Mouse (Mus musculus): ENCODE measurements at regions not wholly inside any gene's neighbourhood (a gene's known extent, or its start where the extent isn't known, plus 50 kb on each side); places are given as distances from the start of the nearest gene placed in this dataset.
"Not testable (repeated sequence)": the region's sequence is repeated elsewhere in the genome, so short reads cannot be mapped to it uniquely, and the experiment has no call there.

- DNase-seq (ENCODE audit: low spot score) (no peak), ATAC-seq (replicated peaks; ENCODE audit: insufficient number of reproducible peaks, low FRiP score, low TSS enrichment, low read depth) (no peak)
- no peaks in the 10 kb centered on the region for H3K4me1 ChIP-seq (ENCODE audit: control insufficient read depth, insufficient read depth, low read length)
- no peaks in the 10 kb centered on the region for H3K9me3 ChIP-seq (replicated peaks; ENCODE audit: control insufficient read depth, low read length)
- H3K4me3 ChIP-seq (ENCODE audit: low read depth, low read length): no peak overlapping the region
- no peak overlapping the region for H3K4me2 ChIP-seq (ENCODE audit: low read depth, low read length)
- no peaks in the 10 kb centered on the region for H3K27me3 ChIP-seq (ENCODE audit: control insufficient read depth, insufficient read depth, low read length)
- H3K9ac ChIP-seq (replicated peaks; ENCODE audit: low read length): no peak overlapping the region
- H3K36me3 ChIP-seq (replicated peaks; ENCODE audit: control insufficient read depth, insufficient read depth, low read depth, low read length): no peaks in the 10 kb centered on the region
- 89% methylated on average over 2 of the region's 2 CpGs for WGBS
- H3K27ac ChIP-seq (replicated peaks; ENCODE audit: low read depth, low read length): no peak overlapping the region
Measured at GRCm38 (mm10) chr3:37810763-37811162, 86.5 kb upstream of the Gm5148 start.

GRCm38 (mm10) chr3:37805805-37806148, 81.5 kb upstream of the Gm5148 start:
- DNase-seq (ENCODE audit: low spot score): no peak
- H3K9me3 ChIP-seq (replicated peaks; ENCODE audit: control insufficient read depth, low read length): no peaks in the 10 kb centered on the region
- H3K4me1 ChIP-seq (ENCODE audit: control insufficient read depth, insufficient read depth, low read length): no peaks in the 10 kb centered on the region
- WGBS: 58% methylated on average over 6 of the region's 6 CpGs
- no peak overlapping the region for H3K4me2 ChIP-seq (ENCODE audit: low read depth, low read length)
- H3K27me3 ChIP-seq (ENCODE audit: control insufficient read depth, insufficient read depth, low read length): no peaks in the 10 kb centered on the region
- no peak overlapping the region for H3K4me3 ChIP-seq (ENCODE audit: low read depth, low read length)
- ATAC-seq (replicated peaks; ENCODE audit: insufficient number of reproducible peaks, low FRiP score, low TSS enrichment, low read depth): no peak
- H3K36me3 ChIP-seq (replicated peaks; ENCODE audit: control insufficient read depth, insufficient read depth, low read depth, low read length): no peaks in the 10 kb centered on the region
- H3K27ac ChIP-seq (replicated peaks; ENCODE audit: low read depth, low read length): no peak overlapping the region
- H3K9ac ChIP-seq (replicated peaks; ENCODE audit: low read length): no peak overlapping the region

DNA sequence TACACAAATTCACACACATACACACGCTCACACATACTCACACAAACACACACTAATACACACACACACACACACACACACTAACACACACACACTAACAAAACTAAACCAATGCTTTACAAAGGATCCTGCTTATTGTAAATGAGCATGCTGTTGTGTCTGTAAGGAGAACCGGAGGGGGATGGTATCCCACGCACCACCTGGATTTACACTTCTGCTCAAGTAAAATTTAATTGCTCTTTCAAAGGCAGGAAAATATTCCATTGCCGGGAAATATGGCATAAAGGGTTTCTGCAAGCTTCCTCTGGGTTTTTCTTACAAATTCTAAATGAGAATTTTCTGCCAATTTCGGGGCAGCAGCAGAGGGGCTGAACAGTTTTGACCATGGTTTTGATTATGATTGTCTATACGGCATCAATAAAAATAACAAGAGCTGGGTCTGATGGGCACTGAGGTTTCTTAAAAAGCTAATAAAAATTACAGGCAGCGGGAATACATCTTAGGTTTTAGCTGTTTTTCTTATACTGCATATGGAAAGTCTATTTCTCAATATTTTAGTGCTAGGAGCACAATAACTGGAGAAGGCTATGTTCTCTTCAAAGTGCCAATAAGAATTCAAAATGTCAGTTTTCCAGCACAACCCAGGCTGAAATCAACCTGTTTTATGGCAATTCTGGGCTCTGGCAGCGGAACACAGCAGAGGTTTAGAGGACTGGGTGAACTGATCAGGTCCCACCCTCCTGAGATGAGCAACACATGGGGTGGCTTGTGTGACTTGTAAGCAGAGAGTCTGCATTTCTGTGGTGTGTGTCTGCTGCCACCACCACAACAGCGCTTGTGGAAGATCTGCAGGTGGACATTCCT, 80.9 kb upstream of the Gm5148 start:
- H3K4me2 ChIP-seq (ENCODE audit: low read depth, low read length): no peak overlapping the region
- WGBS: 84% methylated on average over 9 of the region's 9 CpGs

GRCm38 (mm10) chr3:37804261-37804660, 80.0 kb upstream of the Gm5148 start:
- H3K9me3 ChIP-seq (replicated peaks; ENCODE audit: control insufficient read depth, low read length): no peaks in the 10 kb centered on the region
- ATAC-seq (replicated peaks; ENCODE audit: insufficient number of reproducible peaks, low FRiP score, low TSS enrichment, low read depth) (no peak), DNase-seq (ENCODE audit: low spot score) (no peak)
- WGBS: 82% methylated on average over 5 of the region's 5 CpGs
- H3K4me3 ChIP-seq (ENCODE audit: low read depth, low read length): no peak overlapping the region
- H3K9ac ChIP-seq (replicated peaks; ENCODE audit: low read length): no peak overlapping the region
- H3K4me2 ChIP-seq (ENCODE audit: low read depth, low read length): no peak overlapping the region
- no peaks in the 10 kb centered on the region for H3K36me3 ChIP-seq (replicated peaks; ENCODE audit: control insufficient read depth, insufficient read depth, low read depth, low read length)
- H3K27me3 ChIP-seq (ENCODE audit: control insufficient read depth, insufficient read depth, low read length): no peaks in the 10 kb centered on the region
- H3K4me1 ChIP-seq (ENCODE audit: control insufficient read depth, insufficient read depth, low read length): no peaks in the 10 kb centered on the region
- H3K27ac ChIP-seq (replicated peaks; ENCODE audit: low read depth, low read length): no peak overlapping the region

More for the DNA sequence above, 80.9 kb upstream of the Gm5148 start:
- no peaks in the 10 kb centered on the region for H3K27me3 ChIP-seq (ENCODE audit: control insufficient read depth, insufficient read depth, low read length)
- no peak for DNase-seq (ENCODE audit: low spot score)
- H3K4me1 ChIP-seq (ENCODE audit: control insufficient read depth, insufficient read depth, low read length): no peaks in the 10 kb centered on the region
- no peak overlapping the region for H3K9ac ChIP-seq (replicated peaks; ENCODE audit: low read length)
- H3K9me3 ChIP-seq (replicated peaks; ENCODE audit: control insufficient read depth, low read length): no peaks in the 10 kb centered on the region
- no peak overlapping the region for H3K27ac ChIP-seq (replicated peaks; ENCODE audit: low read depth, low read length)
- H3K4me3 ChIP-seq (ENCODE audit: low read depth, low read length): no peak overlapping the region
- H3K36me3 ChIP-seq (replicated peaks; ENCODE audit: control insufficient read depth, insufficient read depth, low read depth, low read length): no peaks in the 10 kb centered on the region
- ATAC-seq (replicated peaks; ENCODE audit: insufficient number of reproducible peaks, low FRiP score, low TSS enrichment, low read depth): no peak

DNA sequence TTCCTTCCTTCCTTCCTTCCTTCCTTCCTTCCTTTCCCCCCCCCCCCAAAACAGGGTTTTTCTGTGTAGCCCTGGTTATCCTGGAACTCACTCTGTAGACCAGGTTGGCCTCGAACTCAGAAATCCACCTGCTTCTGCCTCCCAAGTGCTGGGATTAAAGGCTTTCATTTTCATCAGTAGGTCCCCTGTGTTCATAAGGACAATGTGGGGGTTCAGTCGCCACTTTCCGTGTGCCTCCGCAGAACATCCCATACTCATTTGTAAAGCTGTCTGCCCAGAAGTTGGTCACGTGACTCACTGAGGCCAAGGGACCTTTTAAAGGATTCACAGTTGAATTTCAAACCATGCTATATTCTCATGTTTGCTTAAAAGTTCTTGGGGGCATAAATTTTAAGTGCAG, 79.5 kb upstream of the Gm5148 start:
- WGBS: 91% methylated on average over 5 of the region's 5 CpGs
- not testable (repeated sequence) for H3K9me3 ChIP-seq (replicated peaks; ENCODE audit: control insufficient read depth, low read length); H3K4me2 ChIP-seq (ENCODE audit: low read depth, low read length); H3K36me3 ChIP-seq (replicated peaks; ENCODE audit: control insufficient read depth, insufficient read depth, low read depth, low read length); ATAC-seq (replicated peaks; ENCODE audit: insufficient number of reproducible peaks, low FRiP score, low TSS enrichment, low read depth); H3K27me3 ChIP-seq (ENCODE audit: control insufficient read depth, insufficient read depth, low read length); H3K4me1 ChIP-seq (ENCODE audit: control insufficient read depth, insufficient read depth, low read length); H3K9ac ChIP-seq (replicated peaks; ENCODE audit: low read length); H3K4me3 ChIP-seq (ENCODE audit: low read depth, low read length); H3K27ac ChIP-seq (replicated peaks; ENCODE audit: low read depth, low read length); DNase-seq (ENCODE audit: low spot score)

GRCm38 (mm10) chr3:37801551-37801950, 77.3 kb upstream of the Gm5148 start:
- DNase-seq (ENCODE audit: low spot score) (no peak), ATAC-seq (replicated peaks; ENCODE audit: insufficient number of reproducible peaks, low FRiP score, low TSS enrichment, low read depth) (no peak)
- no peaks in the 10 kb centered on the region for H3K4me1 ChIP-seq (ENCODE audit: control insufficient read depth, insufficient read depth, low read length)
- H3K4me3 ChIP-seq (ENCODE audit: low read depth, low read length): no peak overlapping the region
- H3K4me2 ChIP-seq (ENCODE audit: low read depth, low read length): no peak overlapping the region
- no peaks in the 10 kb centered on the region for H3K27me3 ChIP-seq (ENCODE audit: control insufficient read depth, insufficient read depth, low read length)
- no peaks in the 10 kb centered on the region for H3K9me3 ChIP-seq (replicated peaks; ENCODE audit: control insufficient read depth, low read length)
- H3K36me3 ChIP-seq (replicated peaks; ENCODE audit: control insufficient read depth, insufficient read depth, low read depth, low read length): no peaks in the 10 kb centered on the region
- 85% methylated on average over 2 of the region's 2 CpGs for WGBS
- no peak overlapping the region for H3K9ac ChIP-seq (replicated peaks; ENCODE audit: low read length)
- no peak overlapping the region for H3K27ac ChIP-seq (replicated peaks; ENCODE audit: low read depth, low read length)

- no peak overlapping the region for H3K27ac ChIP-seq (replicated peaks; ENCODE audit: low read depth, low read length)
- H3K4me2 ChIP-seq (ENCODE audit: low read depth, low read length): no peak overlapping the region
- no peak overlapping the region for H3K9ac ChIP-seq (replicated peaks; ENCODE audit: low read length)
- WGBS: 60% methylated on average over 6 of the region's 6 CpGs
- H3K4me3 ChIP-seq (ENCODE audit: low read depth, low read length): no peak overlapping the region
- ATAC-seq (replicated peaks; ENCODE audit: insufficient number of reproducible peaks, low FRiP score, low TSS enrichment, low read depth): no peak
- no peaks in the 10 kb centered on the region for H3K9me3 ChIP-seq (replicated peaks; ENCODE audit: control insufficient read depth, low read length)
- DNase-seq (ENCODE audit: low spot score): no peak
- no peaks in the 10 kb centered on the region for H3K4me1 ChIP-seq (ENCODE audit: control insufficient read depth, insufficient read depth, low read length)
- H3K36me3 ChIP-seq (replicated peaks; ENCODE audit: control insufficient read depth, insufficient read depth, low read depth, low read length): no peaks in the 10 kb centered on the region
- H3K27me3 ChIP-seq (ENCODE audit: control insufficient read depth, insufficient read depth, low read length): no peaks in the 10 kb centered on the region
Measured at GRCm38 (mm10) chr3:37799809-37800208, 75.5 kb upstream of the Gm5148 start.

DNA sequence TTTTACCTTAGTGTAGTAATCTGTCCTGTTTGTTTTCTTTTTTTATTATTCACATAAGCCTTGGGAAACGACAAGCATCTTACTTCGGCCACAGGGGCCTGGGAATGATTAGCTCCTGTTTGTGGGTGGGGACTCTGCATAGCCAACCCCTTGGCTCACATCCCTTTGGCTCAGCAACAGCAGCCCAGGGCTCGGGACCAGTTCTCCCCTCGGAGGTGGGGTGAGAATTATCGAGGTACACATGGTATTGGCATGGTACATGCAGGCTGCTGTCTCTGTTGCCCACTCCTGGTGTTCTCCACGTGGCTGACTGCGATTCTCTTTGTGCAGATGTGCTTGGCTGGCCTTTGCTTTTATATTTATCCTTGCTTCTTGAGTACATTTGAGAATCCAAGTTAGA, 65.4 kb upstream of the Gm5148 start:
- H3K27me3 ChIP-seq (ENCODE audit: control insufficient read depth, insufficient read depth, low read length): no peaks in the 10 kb centered on the region
- H3K27ac ChIP-seq (replicated peaks; ENCODE audit: low read depth, low read length): no peak overlapping the region
- no peak overlapping the region for H3K4me2 ChIP-seq (ENCODE audit: low read depth, low read length)
- no peaks in the 10 kb centered on the region for H3K9me3 ChIP-seq (replicated peaks; ENCODE audit: control insufficient read depth, low read length)
- no peaks in the 10 kb centered on the region for H3K4me1 ChIP-seq (ENCODE audit: control insufficient read depth, insufficient read depth, low read length)
- DNase-seq (ENCODE audit: low spot score) (peak; percentile 50), ATAC-seq (replicated peaks; ENCODE audit: insufficient number of reproducible peaks, low FRiP score, low TSS enrichment, low read depth) (no peak)
- H3K4me3 ChIP-seq (ENCODE audit: low read depth, low read length): no peak overlapping the region
- no peaks in the 10 kb centered on the region for H3K36me3 ChIP-seq (replicated peaks; ENCODE audit: control insufficient read depth, insufficient read depth, low read depth, low read length)
- no peak overlapping the region for H3K9ac ChIP-seq (replicated peaks; ENCODE audit: low read length)
- 49% methylated on average over 7 of the region's 7 CpGs for WGBS
